16 mouse cellular contexts compared by ENCODE assay signal in the genomic region with DNA sequence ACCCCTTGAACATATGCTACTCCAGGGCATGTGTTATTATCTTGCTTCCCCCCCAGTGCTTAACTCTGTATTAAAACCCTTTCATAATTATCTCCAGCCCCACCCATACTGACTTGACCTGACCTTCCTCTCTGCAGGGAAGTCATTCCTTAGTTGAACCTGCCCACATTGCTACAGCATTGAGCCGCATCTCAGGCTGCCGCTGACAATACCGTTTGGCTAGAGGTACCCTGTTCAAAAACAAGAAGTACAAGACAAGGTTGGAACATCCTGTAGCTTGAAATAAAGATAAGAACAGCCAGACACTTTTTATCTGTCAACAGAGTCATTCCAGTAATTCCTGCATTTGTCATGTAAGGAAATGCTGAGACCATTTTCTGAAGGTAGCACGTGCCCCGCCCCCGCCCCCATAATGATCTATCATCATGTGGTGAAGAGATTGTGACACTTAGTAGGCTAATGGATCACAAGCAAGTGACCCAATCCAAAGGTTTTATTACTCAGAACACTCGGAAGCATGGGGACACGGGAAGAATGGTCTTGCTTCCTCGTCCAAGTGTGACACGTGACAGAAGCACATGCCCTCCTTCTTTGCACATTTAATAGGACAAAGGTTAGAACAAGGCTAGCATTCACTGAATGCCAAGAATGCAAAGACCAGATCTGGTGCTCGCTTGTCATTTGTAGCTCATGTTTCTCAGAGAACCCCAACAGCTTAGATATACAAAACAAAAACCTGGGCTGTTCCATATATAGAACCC. TPM values are rescaled to one million over a fixed set of nuclear protein-coding genes. Genes with fewer than 3 reads are reported as not detected.
DNase-seq lines count a peak whose midpoint lies in the region; ATAC-seq and TF ChIP-seq lines count a peak whose summit lies in the region.
"Had no signal": no experiment of that assay in that cellular context is flagged by ENCODE, and none has a peak within 500 bp of the region (broad histone marks: within the 10 kb centered on the region; RNA-seq: fewer than 3 reads in every experiment).

No protein-coding gene starts in this region.

- TF ChIP-seq CTCF in heart, postnatal 0 days (IDR thresholded peaks at IDR 0.05; ENCODE audit: low read depth), result no peak

- WGBS in heart, postnatal 0 days, result 33% methylated on average over 11 of the region's 11 CpGs

- H3K36me3 ChIP-seq in heart, postnatal 0 days (replicated peaks; ENCODE audit: control insufficient read depth, insufficient read depth, low read length), result no peaks in the 10 kb centered on the region
- H3K36me3 ChIP-seq: hindbrain, embryonic 15.5 days; lung, embryonic 15.5 days; midbrain, embryonic 12.5 days had no signal

- DNase-seq in heart, adult 11 months, result peak; percentile 96
- DNase-seq in heart, postnatal 25 days (ENCODE audit: low spot score), result no peak
- DNase-seq in lung, postnatal 25 days (ENCODE audit: low spot score), result peak; percentile 23
- DNase-seq in lung, postnatal 14 days, result no peak
- DNase-seq in heart, postnatal 0 days (ENCODE audit: low spot score), result peak; percentile 70
- no peak for DNase-seq in ovary, postnatal 10 days (ENCODE audit: low spot score)
- no peak for DNase-seq in gastrocnemius, postnatal 10 days
- no peak for DNase-seq in cerebellum, postnatal 14 days
- DNase-seq: adrenal gland, postnatal 10 days; cerebellum, postnatal 10 days; gastrocnemius, postnatal 36 days; right cerebral cortex, postnatal 25 days had no signal

- ATAC-seq in heart, postnatal 0 days (ENCODE audit: insufficient read depth, low read depth), result peak; percentile 67

- no peaks in the 10 kb centered on the region for H3K27me3 ChIP-seq in heart, postnatal 0 days (ENCODE audit: control insufficient read depth, insufficient read depth, low read length)
- H3K27me3 ChIP-seq: hindbrain, embryonic 15.5 days; lung, embryonic 15.5 days; midbrain, embryonic 12.5 days had no signal

- peaks cover 12% of the 10 kb centered on the region; the same call in 1 of the 2 replicates for H3K4me1 ChIP-seq in heart, postnatal 0 days (ENCODE audit: control insufficient read depth, insufficient read depth)
- H3K4me1 ChIP-seq: hindbrain, embryonic 15.5 days; midbrain, embryonic 12.5 days had no signal

- no peak overlapping the region for H3K9ac ChIP-seq in heart, postnatal 0 days (replicated peaks; ENCODE audit: low read depth, low read length)
- H3K9ac ChIP-seq: hindbrain, embryonic 15.5 days; lung, embryonic 15.5 days; midbrain, embryonic 12.5 days had no signal

- intact Hi-C loops in heart, postnatal 25 days (cut with DNase I), result loop anchor here (5.0 kb wide), 1 partner anchor 43 kb away; no protein-coding TSS in a partner anchor

- peak overlapping the region; percentile 92 for H3K27ac ChIP-seq in heart, postnatal 0 days (ENCODE audit: low read depth)
- H3K27ac ChIP-seq: hindbrain, embryonic 15.5 days; layer of hippocampus, adult 2 months; midbrain, embryonic 12.5 days had no signal

- H3K9me3 ChIP-seq in heart, postnatal 0 days (replicated peaks; ENCODE audit: control insufficient read depth, low read length), result no peaks in the 10 kb centered on the region
- H3K9me3 ChIP-seq: hindbrain, embryonic 15.5 days; lung, embryonic 15.5 days; midbrain, embryonic 12.5 days had no signal

- TF ChIP-seq EP300 in heart, postnatal 0 days (IDR thresholded peaks at IDR 0.05; ENCODE audit: low read depth), result peak; percentile 94

- no peak overlapping the region for H3K4me3 ChIP-seq in heart, postnatal 0 days (ENCODE audit: low read depth, low read length)
- H3K4me3 ChIP-seq: hindbrain, embryonic 15.5 days; layer of hippocampus, adult 2 months; lung, embryonic 15.5 days; midbrain, embryonic 12.5 days had no signal

- H3K4me2 ChIP-seq in heart, postnatal 0 days (ENCODE audit: low read depth, low read length), result no peak overlapping the region
- H3K4me2 ChIP-seq: hindbrain, embryonic 15.5 days; lung, embryonic 15.5 days; midbrain, embryonic 12.5 days had no signal

RNA-seq across cellular contexts. Expression of gene N6amt1, which starts 48.6 kb away (rescaled TPM):
- total RNA-seq in heart, postnatal 25 days (2021), result 10 to 100 TPM; 16.0 to 17.2 TPM
- total RNA-seq in heart, postnatal 0 days (2014; rRNA removed; ENCODE audit: low replicate concordance), result 13.9 and 20.9 TPM in 2 replicates
- polyA plus RNA-seq in heart, postnatal 0 days (2015; fragmentation: Nextera tagmentation; extraction: Ambion mirVana), result 33.9 and 40.4 TPM in 2 replicates
- 10 to 100 TPM; 11.5 to 11.8 TPM for total RNA-seq in gastrocnemius, postnatal 10 days (2021)

Comparison
In these comparisons a context has a peak if more than half of its experiments do, and no peak if none do; other contexts are left out.
1. DNase-seq: peak in heart, adult 11 months (single experiment), lung, postnatal 25 days (single experiment) and heart, postnatal 0 days (single experiment); none in heart, postnatal 25 days (single experiment), lung, postnatal 14 days (single experiment), ovary, postnatal 10 days (single experiment), gastrocnemius, postnatal 10 days (single experiment) and cerebellum, postnatal 14 days (0 of 2).